Mouse (Mus musculus): Measurements from ENCODE around the gene Fstl4. TPM values are rescaled to one million over a fixed set of nuclear protein-coding genes. Genes with fewer than 3 reads are reported as not detected.

Fstl4 gene
- total and polyA plus RNA-seq, 2 experiments from 2014 or later = 7.1 to 9.4 TPM

- Histone ChIP-seq H3K9ac (replicated peaks; ENCODE audit: low read length, poor library complexity, severe bottlenecking) (no peak overlapping the region), H3K27ac (ENCODE audit: low read depth, low read length) (no peak overlapping the region), H3K4me1 (ENCODE audit: insufficient read depth, low read length) (no peaks in the 10 kb centered on the region), H3K4me3 (ENCODE audit: low read depth, low read length) (no peak overlapping the region), H3K9me3 (ENCODE audit: low read length) (no peaks in the 10 kb centered on the region), H3K36me3 (ENCODE audit: insufficient read depth, low read length) (no peaks in the 10 kb centered on the region), H3K27me3 (ENCODE audit: insufficient read depth, low read length) (no peaks in the 10 kb centered on the region), H3K4me2 (ENCODE audit: low read depth, low read length, poor library complexity, severe bottlenecking) (no peak overlapping the region)
- 88% methylated on average over 5 of the region's 5 CpGs for WGBS
- no peak for TF ChIP-seq CTCF (IDR thresholded peaks at IDR 0.05)
- ATAC-seq (ENCODE audit: low FRiP score) = no peak
- no peak for DNase-seq (ENCODE audit: low spot score)
Observed at GRCm38 (mm10) chr11:52782426-52782825, 18.0 kb downstream of the Fstl4 start.

- Histone ChIP-seq H3K27ac (ENCODE audit: low read depth, low read length) (no peak overlapping the region), H3K4me3 (ENCODE audit: low read depth, low read length) (no peak overlapping the region), H3K4me1 (ENCODE audit: insufficient read depth, low read length) (no peaks in the 10 kb centered on the region), H3K27me3 (ENCODE audit: insufficient read depth, low read length) (no peaks in the 10 kb centered on the region), H3K9me3 (ENCODE audit: low read length) (no peaks in the 10 kb centered on the region), H3K4me2 (ENCODE audit: low read depth, low read length, poor library complexity, severe bottlenecking) (no peak overlapping the region), H3K36me3 (ENCODE audit: insufficient read depth, low read length) (no peaks in the 10 kb centered on the region), H3K9ac (replicated peaks; ENCODE audit: low read length, poor library complexity, severe bottlenecking) (no peak overlapping the region)
- no peak for TF ChIP-seq CTCF (IDR thresholded peaks at IDR 0.05)
- ATAC-seq (ENCODE audit: low FRiP score) (no peak), DNase-seq (ENCODE audit: low spot score) (no peak)
- WGBS = 62% methylated on average over 5 of the region's 5 CpGs
Observed at GRCm38 (mm10) chr11:52794331-52794730, 29.9 kb downstream of the Fstl4 start.

GRCm38 (mm10) chr11:52809542-52809941 lies 45.1 kb downstream of the Fstl4 start:
- Histone ChIP-seq H3K36me3 (ENCODE audit: insufficient read depth, low read length) (no peaks in the 10 kb centered on the region), H3K9ac (replicated peaks; ENCODE audit: low read length, poor library complexity, severe bottlenecking) (no peak overlapping the region), H3K4me1 (ENCODE audit: insufficient read depth, low read length) (no peaks in the 10 kb centered on the region), H3K4me2 (ENCODE audit: low read depth, low read length, poor library complexity, severe bottlenecking) (no peak overlapping the region), H3K27ac (ENCODE audit: low read depth, low read length) (no peak overlapping the region), H3K4me3 (ENCODE audit: low read depth, low read length) (no peak overlapping the region), H3K27me3 (ENCODE audit: insufficient read depth, low read length) (no peaks in the 10 kb centered on the region), H3K9me3 (ENCODE audit: low read length) (no peaks in the 10 kb centered on the region)
- no peak for DNase-seq (ENCODE audit: low spot score)
- WGBS = 90% methylated on average over 2 of the region's 2 CpGs
- TF ChIP-seq CTCF (IDR thresholded peaks at IDR 0.05) = no peak
- ATAC-seq (ENCODE audit: low FRiP score) = no peak

- DNase-seq (ENCODE audit: low spot score) = no peak
- Histone ChIP-seq H3K4me2 (ENCODE audit: low read depth, low read length, poor library complexity, severe bottlenecking) (no peak overlapping the region), H3K9ac (replicated peaks; ENCODE audit: low read length, poor library complexity, severe bottlenecking) (no peak overlapping the region), H3K4me3 (ENCODE audit: low read depth, low read length) (no peak overlapping the region), H3K4me1 (ENCODE audit: insufficient read depth, low read length) (no peaks in the 10 kb centered on the region), H3K27me3 (ENCODE audit: insufficient read depth, low read length) (no peaks in the 10 kb centered on the region), H3K36me3 (ENCODE audit: insufficient read depth, low read length) (no peaks in the 10 kb centered on the region), H3K27ac (ENCODE audit: low read depth, low read length) (no peak overlapping the region), H3K9me3 (ENCODE audit: low read length) (no peaks in the 10 kb centered on the region)
- 80% methylated on average over 4 of the region's 4 CpGs for WGBS
- no peak for ATAC-seq (ENCODE audit: low FRiP score)
- no peak for TF ChIP-seq CTCF (IDR thresholded peaks at IDR 0.05)
Observed at GRCm38 (mm10) chr11:52816004-52816403, 51.6 kb downstream of the Fstl4 start.

- TF ChIP-seq CTCF (IDR thresholded peaks at IDR 0.05) = no peak
- Histone ChIP-seq H3K9me3 (ENCODE audit: low read length) (no peaks in the 10 kb centered on the region), H3K4me1 (ENCODE audit: insufficient read depth, low read length) (no peaks in the 10 kb centered on the region), H3K36me3 (ENCODE audit: insufficient read depth, low read length) (no peaks in the 10 kb centered on the region), H3K4me3 (ENCODE audit: low read depth, low read length) (no peak overlapping the region), H3K4me2 (ENCODE audit: low read depth, low read length, poor library complexity, severe bottlenecking) (no peak overlapping the region), H3K9ac (replicated peaks; ENCODE audit: low read length, poor library complexity, severe bottlenecking) (no peak overlapping the region), H3K27ac (ENCODE audit: low read depth, low read length) (no peak overlapping the region), H3K27me3 (ENCODE audit: insufficient read depth, low read length) (no peaks in the 10 kb centered on the region)
- DNase-seq (ENCODE audit: low spot score) = no peak
- no peak for ATAC-seq (ENCODE audit: low FRiP score)
- 9% methylated on average over 2 of the region's 2 CpGs for WGBS
Observed at GRCm38 (mm10) chr11:52820336-52820905, 56.0 kb downstream of the Fstl4 start.

- Histone ChIP-seq H3K4me3 (ENCODE audit: low read depth, low read length) (no peak overlapping the region), H3K36me3 (ENCODE audit: insufficient read depth, low read length) (no peaks in the 10 kb centered on the region), H3K9ac (replicated peaks; ENCODE audit: low read length, poor library complexity, severe bottlenecking) (no peak overlapping the region), H3K4me1 (ENCODE audit: insufficient read depth, low read length) (no peaks in the 10 kb centered on the region), H3K9me3 (ENCODE audit: low read length) (no peaks in the 10 kb centered on the region), H3K4me2 (ENCODE audit: low read depth, low read length, poor library complexity, severe bottlenecking) (no peak overlapping the region), H3K27me3 (ENCODE audit: insufficient read depth, low read length) (no peaks in the 10 kb centered on the region), H3K27ac (ENCODE audit: low read depth, low read length) (no peak overlapping the region)
- TF ChIP-seq CTCF (IDR thresholded peaks at IDR 0.05) = no peak
- DNase-seq (ENCODE audit: low spot score) (no peak), ATAC-seq (ENCODE audit: low FRiP score) (no peak)
- WGBS = 78% methylated on average over 2 of the region's 2 CpGs
Observed at GRCm38 (mm10) chr11:52826591-52826990, 62.2 kb downstream of the Fstl4 start.

Measured in midbrain, postnatal 0 days (tissue).